Mouse (Mus musculus) ES-Bruce4 (cell line): ENCODE results near the gene Il27ra.

Experiments used
- CTCF ChIP-seq: IDR thresholded peaks from one replicate; pipeline ENCODE4 v1.8.1; 2011; ENCODE audit warnings: low read depth, low read length
- POLR2A ChIP-seq: IDR thresholded peaks from one replicate; pipeline ENCODE4 v1.8.1; 2011; ENCODE audit warnings: low read length; ENCODE audit not compliant: insufficient read depth

DNA sequence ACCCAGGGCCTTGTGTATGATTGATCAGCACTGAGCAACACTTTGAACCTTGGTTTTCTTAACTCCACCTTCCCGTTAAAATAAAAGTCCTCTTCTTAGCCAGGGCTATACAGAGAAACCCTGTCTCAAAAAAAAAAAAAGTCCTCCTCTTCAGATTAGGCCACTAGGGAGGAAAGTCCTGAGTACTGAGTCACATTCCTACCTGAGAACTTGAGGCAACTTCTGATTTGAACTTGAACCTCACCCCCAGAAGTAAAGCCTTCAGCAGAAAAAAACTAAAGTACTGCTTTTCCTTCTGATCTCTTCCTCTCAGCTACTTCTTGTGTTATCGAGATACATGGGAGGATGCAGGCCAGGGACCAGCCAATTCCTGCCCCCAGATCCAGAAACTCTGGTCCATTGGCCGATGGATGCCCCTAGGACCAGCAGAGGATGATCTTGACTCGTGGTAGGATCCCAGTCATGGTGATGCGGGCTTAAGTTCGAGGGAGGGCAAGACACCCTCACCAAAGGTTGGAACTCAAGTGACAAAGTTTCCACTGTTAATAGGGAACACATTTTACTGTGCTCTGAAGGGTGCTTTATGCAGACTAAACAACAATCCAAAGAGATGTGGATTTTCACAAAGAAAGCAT is 38.7 kb downstream of the Il27ra start:
- TF ChIP-seq CTCF: no peak
- TF ChIP-seq POLR2A: no peak
